Mouse (Mus musculus) testis, adult 2 months (tissue): ENCODE measurements around the gene Prkar1a. TPM values are rescaled to one million over a fixed set of nuclear protein-coding genes. Genes with fewer than 3 reads are reported as not detected.

ENCODE experiments used
- H3K27ac ChIP-seq: fragments of 200-500 bp; 2 replicates; pipeline ENCODE4 v1.5.1; 2012; ENCODE audit warnings: low read depth, low read length; ENCODE audit not compliant: control insufficient read depth, insufficient read depth
- H3K27me3 ChIP-seq: fragments of 200-500 bp; 2 replicates; pipeline ENCODE4 v1.6.1; 2012; ENCODE audit warnings: mild to moderate bottlenecking, low read length, moderate library complexity; ENCODE audit not compliant: control insufficient read depth, insufficient read depth
- H3K36me3 ChIP-seq: fragments of 200-500 bp; 2 replicates; pipeline ENCODE4 v1.6.1; 2012; ENCODE audit warnings: mild to moderate bottlenecking, low read length; ENCODE audit not compliant: control insufficient read depth, insufficient read depth
- H3K4me1 ChIP-seq: fragments of 200-500 bp; 2 replicates; pipeline ENCODE4 v1.6.1; 2012; ENCODE audit warnings: low read length; ENCODE audit not compliant: control insufficient read depth, insufficient read depth
- H3K4me3 ChIP-seq: fragments of 200-500 bp; 2 replicates; pipeline ENCODE4 v1.5.1; 2012; ENCODE audit warnings: low read depth, mild to moderate bottlenecking, low read length, moderate library complexity, mixed read lengths; ENCODE audit not compliant: control insufficient read depth
- CTCF ChIP-seq: fragments of 200-500 bp; IDR thresholded peaks from 2 replicates; pipeline ENCODE4 v1.5.1; 2012; ENCODE audit warnings: low read depth, mild to moderate bottlenecking, inconsistent platforms, low read length, moderate library complexity; ENCODE audit not compliant: control insufficient read depth, insufficient read depth, insufficient replicate concordance
- POLR2A ChIP-seq: fragments of 200-500 bp; IDR thresholded peaks from 2 replicates; pipeline ENCODE4 v1.6.1; 2012; ENCODE audit warnings: low read depth, mild to moderate bottlenecking, inconsistent platforms, low read length, moderate library complexity; ENCODE audit not compliant: control insufficient read depth
- polyA plus RNA-seq: library from polyadenylated mRNA; depleted of rRNA; stranded (reverse); fragments of >200 nt; gene quantifications from 2 replicates; pipeline ENCODE4 v1.2.3, GENCODE M21; 2012; rRNA removed

The Prkar1a gene
- polyA plus RNA-seq, 1 experiment, result 74.1 TPM

- TF ChIP-seq CTCF (no peak), POLR2A (no peak)
- no peak overlapping the region for H3K4me3 ChIP-seq
- H3K27ac ChIP-seq, result no peak overlapping the region
- no peaks in the 10 kb centered on the region; the same call in 1 of the 2 replicates for H3K4me1 ChIP-seq
- H3K27me3 ChIP-seq, result no peaks in the 10 kb centered on the region
- no peaks in the 10 kb centered on the region for H3K36me3 ChIP-seq
Observed at GRCm38 (mm10) chr11:109717448-109717847, 68.2 kb downstream of the Prkar1a start.

DNA sequence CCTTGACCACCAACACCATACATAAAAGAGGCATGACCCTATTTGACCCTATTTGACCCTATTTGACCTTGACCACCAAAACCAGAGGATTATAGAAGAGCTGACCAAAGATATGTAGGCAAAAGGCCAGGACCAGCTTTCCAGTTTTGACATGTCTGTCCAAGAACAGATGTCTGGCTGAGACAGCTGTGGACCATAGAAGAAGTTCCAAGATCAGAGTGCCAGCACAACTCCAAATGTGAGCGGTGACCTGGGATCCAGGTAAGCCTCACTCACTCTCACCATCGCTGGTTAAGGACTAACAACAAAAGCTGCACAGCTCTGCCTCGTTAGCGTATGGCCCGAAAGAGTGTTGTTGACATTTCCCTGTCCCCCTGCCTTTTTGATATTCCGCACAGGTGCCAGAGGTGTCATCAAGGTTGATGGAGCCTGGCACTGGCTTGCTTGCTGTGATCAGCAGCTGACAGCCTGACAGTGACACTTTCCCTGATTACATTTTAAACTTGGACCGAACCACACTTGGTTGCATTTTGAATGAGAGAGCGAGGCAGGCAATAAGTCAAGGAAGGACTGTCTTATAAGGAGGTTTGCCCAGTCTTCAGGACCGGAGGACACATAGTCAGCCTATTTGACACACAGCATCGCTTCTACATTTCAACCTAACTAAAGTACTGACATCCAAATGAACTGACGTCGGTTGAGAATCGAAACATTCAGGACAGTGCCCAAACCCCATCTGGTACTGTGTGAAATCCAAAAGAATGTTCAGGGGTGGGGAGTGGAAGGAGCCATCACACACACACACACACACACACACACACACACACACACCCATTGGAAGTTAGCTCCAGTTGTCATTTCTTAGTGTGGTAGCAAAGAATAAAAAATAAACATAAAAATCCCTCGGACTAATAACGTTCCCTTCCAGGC is 69.0 kb downstream of the Prkar1a start:
- TF ChIP-seq CTCF (no peak), POLR2A (no peak)
- Histone ChIP-seq H3K4me1 (no peaks in the 10 kb centered on the region; the same call in 1 of the 2 replicates), H3K27me3 (no peaks in the 10 kb centered on the region), H3K4me3 (no peak overlapping the region), H3K27ac (no peak overlapping the region), H3K36me3 (no peaks in the 10 kb centered on the region)

Other genes with a start within 250 kb of the Prkar1a start
- not detected in 2 replicates for gene 9930022D16Rik, start 235.5 kb upstream of the Prkar1a start, polyA plus RNA-seq
- 353 and 458 TPM in 2 replicates for gene Amz2, start 223.5 kb upstream of the Prkar1a start, polyA plus RNA-seq
- gene Arsg, start 176.0 kb upstream of the Prkar1a start, polyA plus RNA-seq, result 3.1 and 3.3 TPM in 2 replicates
- 1.3 and 1.9 TPM in 2 replicates for gene Slc16a6, start 175.8 kb upstream of the Prkar1a start, polyA plus RNA-seq
- 29.9 and 34.5 TPM in 2 replicates for gene Wipi1, start 37.4 kb upstream of the Prkar1a start, polyA plus RNA-seq
- 98.0 and 99.4 TPM in 2 replicates for gene Fam20a, start 72.9 kb downstream of the Prkar1a start, polyA plus RNA-seq
- 206 and 217 TPM in 2 replicates for gene 1700012B07Rik, start 178.6 kb downstream of the Prkar1a start, polyA plus RNA-seq